Mouse (Mus musculus): Measurements from ENCODE around the gene Sar1b. TPM values are rescaled to one million over a fixed set of nuclear protein-coding genes. Genes with fewer than 3 reads are reported as not detected.

The Sar1b gene
- total RNA-seq, 2 experiments from 2014 or later: 71.7 to 72.0 TPM

DNA sequence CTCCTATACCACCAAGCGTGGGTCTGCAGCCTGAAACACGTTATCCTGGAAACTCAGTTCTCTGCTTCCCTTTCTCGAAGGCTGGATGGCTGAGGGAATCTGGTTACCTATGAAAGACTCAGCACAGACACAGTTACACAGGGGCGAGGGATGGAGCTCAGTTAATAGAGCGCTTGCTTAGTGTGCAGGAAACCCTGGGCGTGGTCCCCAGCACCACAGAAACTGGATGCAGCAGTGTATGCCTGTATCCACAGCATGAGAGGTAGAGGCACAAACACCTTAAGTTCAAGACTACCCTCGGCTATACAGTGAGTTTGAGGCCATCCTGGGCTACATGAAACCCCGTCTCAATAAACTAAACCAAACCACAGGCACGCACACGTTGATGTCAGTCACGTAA is 76.5 kb downstream of the Sar1b start:
- no peak overlapping the region for H3K4me3 ChIP-seq
- no peak for TF ChIP-seq CTCF (conservative IDR thresholded peaks at IDR 0.05)
- DNase-seq (ENCODE audit: low spot score in 2 of 2): no peak
- no peak overlapping the region for H3K27ac ChIP-seq

DNA sequence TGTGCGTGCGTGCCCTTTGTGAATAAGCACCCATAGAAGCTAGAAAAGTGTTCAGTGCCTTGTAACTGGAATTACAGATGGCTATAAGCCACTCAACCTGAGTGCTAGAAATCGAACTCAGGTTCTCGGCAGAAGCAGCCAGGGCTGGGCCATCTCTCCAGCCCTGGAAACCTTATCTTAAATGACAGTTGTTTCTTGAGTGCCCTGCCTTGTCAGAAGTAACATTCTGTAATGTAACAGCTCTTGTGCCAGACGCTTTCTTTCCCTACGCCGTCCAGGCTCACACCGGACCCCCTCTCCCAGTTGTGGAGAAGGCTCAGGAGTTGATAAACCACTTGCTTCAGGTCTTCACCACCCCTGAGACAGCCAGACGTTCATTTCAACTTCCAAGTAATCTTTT is 77.2 kb downstream of the Sar1b start:
- no peak for DNase-seq (ENCODE audit: low spot score in 2 of 2)
- no peak for TF ChIP-seq CTCF (conservative IDR thresholded peaks at IDR 0.05)
- H3K27ac ChIP-seq: no peak overlapping the region
- no peak overlapping the region for H3K4me3 ChIP-seq

DNA sequence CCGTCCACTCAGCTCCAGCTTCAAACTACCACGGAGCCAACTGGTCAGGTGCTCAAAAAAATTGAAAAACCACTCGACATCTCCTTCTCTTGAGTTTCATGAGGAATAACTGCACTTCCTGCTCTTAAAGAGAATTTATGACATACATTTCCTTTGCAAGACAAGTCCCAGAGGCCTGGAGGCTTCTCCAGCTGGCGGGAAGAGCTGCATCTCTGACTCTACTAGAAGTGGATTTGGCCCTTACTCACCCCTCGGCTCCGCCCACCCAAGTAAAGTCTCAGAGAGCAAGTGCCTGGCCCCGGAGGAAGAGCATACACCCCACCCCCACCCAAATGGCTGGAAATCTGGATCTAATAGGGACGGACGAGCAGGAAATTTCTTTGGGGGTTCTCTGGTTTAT is 77.7 kb downstream of the Sar1b start:
- no peak overlapping the region for H3K27ac ChIP-seq
- no peak overlapping the region for H3K4me3 ChIP-seq
- no peak for DNase-seq (ENCODE audit: low spot score in 2 of 2)
- TF ChIP-seq CTCF (conservative IDR thresholded peaks at IDR 0.05): no peak

Other genes with a start within 250 kb of the Sar1b start
- gene Phykpl, start 178.9 kb upstream of the Sar1b start, total RNA-seq (2021): 1 to 10 TPM; 8.1 to 9.4 TPM
- gene Hnrnpab, start 156.8 kb upstream of the Sar1b start, total RNA-seq (2021): 100 to 1,000 TPM; 149 to 155 TPM
- 10 to 100 TPM; 41.7 to 48.2 TPM for gene Nhp2, start 144.0 kb upstream of the Sar1b start, total RNA-seq (2021)
- 10 to 100 TPM; 59.8 to 65.2 TPM for gene Rmnd5b, start 127.8 kb upstream of the Sar1b start, total RNA-seq (2021)
- 10 to 100 TPM; 11.3 to 16.4 TPM for gene N4bp3, start 112.8 kb upstream of the Sar1b start, total RNA-seq (2021)
- gene D930048N14Rik, start 112.7 kb upstream of the Sar1b start, total RNA-seq (2021): 1 to 10 TPM; 1.4 to 2.4 TPM
- gene 0610009B22Rik, start 74.8 kb upstream of the Sar1b start, total RNA-seq (2021): 10 to 100 TPM; 33.7 to 37.3 TPM
- gene Sec24a, start 53 bp upstream of the Sar1b start, total RNA-seq (2021): 10 to 100 TPM; 17.6 to 21.6 TPM
- 10 to 100 TPM; 39.2 to 42.1 TPM for gene Jade2, start 94.0 kb downstream of the Sar1b start, total RNA-seq (2021)
- 10 to 100 TPM; 34.2 to 37.6 TPM for gene Cdkn2aipnl, start 204.0 kb downstream of the Sar1b start, total RNA-seq (2021)
- gene Ube2b, start 237.1 kb downstream of the Sar1b start, total RNA-seq (2021): 100 to 1,000 TPM; 182 to 191 TPM
- 10 to 100 TPM; 13.6 to 13.7 TPM for gene Cdkl3, start 240.5 kb downstream of the Sar1b start, total RNA-seq (2021)